Mouse (Mus musculus): Measurements from ENCODE around the gene Evpl.

The Evpl gene

DNA sequence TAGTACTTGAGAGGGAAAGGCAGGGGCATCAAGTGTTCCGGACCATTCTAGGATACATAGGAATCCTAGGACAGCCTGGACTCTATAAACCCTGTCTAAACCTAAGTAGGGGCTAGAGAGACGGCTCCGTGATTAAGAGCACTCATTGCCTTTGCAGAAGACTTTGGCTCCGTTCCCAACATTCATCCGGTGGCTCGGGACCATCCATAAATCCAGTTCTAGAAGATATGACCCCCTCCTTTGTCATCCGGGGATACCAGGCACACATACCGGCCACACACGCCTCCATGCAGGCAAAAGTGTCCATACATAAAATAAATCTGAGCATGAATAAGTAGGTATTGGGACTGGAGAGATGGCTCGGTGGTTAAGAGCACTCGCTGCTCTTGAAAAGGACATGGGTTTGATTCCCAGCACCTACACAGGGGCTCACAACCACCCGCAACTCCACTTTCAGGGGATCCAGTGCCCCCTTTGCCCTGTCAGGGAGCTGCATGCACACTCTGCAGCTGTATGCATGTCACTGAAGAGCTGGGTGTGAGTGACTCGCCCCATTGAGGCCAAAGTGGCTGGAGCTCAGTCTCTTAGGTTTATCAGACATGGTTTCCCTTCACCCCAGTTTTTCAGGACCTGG, 23.9 kb downstream of the Evpl start:
- no peak for DNase-seq (ENCODE audit: low spot score in 2 of 2)

DNA sequence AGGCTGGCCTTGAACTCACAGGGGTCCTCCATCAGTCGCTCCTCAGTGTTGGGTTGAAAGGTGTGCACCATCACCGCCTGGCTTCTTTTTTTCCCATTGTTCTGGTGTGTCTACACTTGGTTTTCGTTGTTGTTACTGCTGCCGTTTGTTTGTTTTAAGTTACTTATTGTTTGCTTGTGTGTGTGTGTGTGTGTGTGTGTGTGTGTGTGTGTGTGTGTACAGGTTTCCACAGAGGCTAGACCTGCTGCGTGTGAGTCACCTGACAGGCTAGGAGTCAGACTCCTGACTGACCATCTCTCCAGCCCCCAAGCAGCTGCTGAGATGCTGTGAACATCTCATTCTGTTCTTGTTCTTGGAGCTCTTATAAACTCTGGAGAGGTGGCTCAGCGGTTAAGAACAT, 25.0 kb downstream of the Evpl start:
- DNase-seq (ENCODE audit: low spot score in 2 of 2), result no peak

DNA sequence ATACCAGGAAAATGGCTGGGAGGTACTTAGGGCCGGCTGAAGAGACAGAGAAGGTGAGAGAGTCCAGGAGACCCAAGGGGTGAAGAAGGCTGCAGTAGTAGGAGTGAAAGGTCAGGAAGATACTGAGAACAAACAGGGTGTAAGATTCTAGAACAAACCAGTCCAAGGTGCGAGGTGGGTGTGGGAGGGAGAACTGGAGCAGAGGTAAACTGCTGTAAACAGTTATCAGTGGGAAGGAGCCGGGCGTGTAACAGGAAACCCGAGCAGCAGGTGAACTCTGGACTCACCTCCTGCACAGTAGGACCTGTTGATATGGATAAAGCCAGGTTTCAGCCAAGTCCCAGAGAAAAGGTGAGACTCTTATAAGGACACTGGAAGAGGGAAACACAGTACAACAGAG, 27.2 kb downstream of the Evpl start:
- DNase-seq (ENCODE audit: low spot score in 2 of 2), result no peak

- DNase-seq (ENCODE audit: low spot score in 2 of 2), result no peak
Observed at GRCm38 (mm10) chr11:116209257-116209656, 28.6 kb downstream of the Evpl start.

GRCm38 (mm10) chr11:116208660-116209059, 29.2 kb downstream of the Evpl start:
- DNase-seq (ENCODE audit: low spot score in 2 of 2), result no peak

DNA sequence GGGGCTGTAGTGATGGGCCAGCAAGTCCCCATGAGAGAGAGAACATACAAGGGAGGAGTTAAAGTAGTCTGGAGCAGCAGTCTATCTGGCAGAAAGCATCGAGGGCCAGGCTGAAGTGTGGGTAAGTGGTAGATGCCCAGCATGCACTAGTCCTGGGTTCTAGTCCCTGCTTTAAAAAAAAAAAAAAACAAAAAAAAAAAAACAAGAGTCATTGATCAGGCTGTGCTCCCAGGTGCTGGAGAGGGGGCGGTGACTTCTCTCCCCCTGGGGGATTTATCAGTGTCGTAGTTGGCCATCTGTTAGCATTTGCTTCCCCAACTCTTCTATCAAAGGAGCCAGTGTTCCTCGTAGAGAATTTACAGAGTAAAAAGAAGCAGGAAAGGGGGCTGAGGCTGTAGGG, 31.2 kb downstream of the Evpl start:
- DNase-seq (ENCODE audit: low spot score in 2 of 2), result no peak

GRCm38 (mm10) chr11:116203150-116203549, 34.7 kb downstream of the Evpl start:
- no peak for DNase-seq (ENCODE audit: low spot score in 2 of 2)

GRCm38 (mm10) chr11:116201151-116201550, 36.7 kb downstream of the Evpl start:
- no peak for DNase-seq (ENCODE audit: low spot score in 2 of 2)

GRCm38 (mm10) chr11:116198639-116199531, 39.0 kb downstream of the Evpl start, which contains the start of the genes Ten1 and Acox1:
Gene Ten1, plus strand, starts transcription at chr11:116198855.
Gene Acox1, minus strand, starts transcription at chr11:116199045.
- DNase-seq (ENCODE audit: low spot score in 2 of 2), result peak; percentile 94 to 97

- DNase-seq (ENCODE audit: low spot score in 2 of 2), result peak in 1 of 2 experiments; percentile 19
Observed at GRCm38 (mm10) chr11:116198132-116198531, 39.7 kb downstream of the Evpl start.

GRCm38 (mm10) chr11:116197584-116197906, 40.3 kb downstream of the Evpl start:
- no peak for DNase-seq (ENCODE audit: low spot score in 2 of 2)

- no peak for DNase-seq (ENCODE audit: low spot score in 2 of 2)
Observed at GRCm38 (mm10) chr11:116196866-116197583, 40.9 kb downstream of the Evpl start.

- no peak for DNase-seq (ENCODE audit: low spot score in 2 of 2)
Observed at GRCm38 (mm10) chr11:116196336-116196735, 41.5 kb downstream of the Evpl start.

DNA sequence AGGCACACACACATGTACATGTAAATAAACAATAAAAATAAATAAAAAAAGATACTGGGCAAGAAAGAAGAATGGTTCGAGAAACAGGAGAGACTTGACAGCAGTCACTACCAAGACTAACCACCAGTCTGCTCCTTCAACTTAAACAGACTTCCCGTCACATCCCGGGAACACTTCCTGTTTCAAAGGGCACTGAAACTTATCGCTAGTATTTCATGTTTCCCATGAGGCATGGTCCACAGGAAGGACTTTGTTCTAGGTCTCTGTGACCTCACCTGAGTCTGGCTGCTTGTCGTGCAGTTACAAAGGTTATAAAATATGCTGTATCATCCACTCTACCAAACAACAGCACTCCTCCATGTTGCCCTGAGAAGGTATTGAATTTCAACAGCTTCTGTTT, 42.6 kb downstream of the Evpl start:
- DNase-seq (ENCODE audit: low spot score in 2 of 2), result no peak

GRCm38 (mm10) chr11:116194619-116195018, 43.3 kb downstream of the Evpl start:
- DNase-seq (ENCODE audit: low spot score in 2 of 2), result no peak

DNA sequence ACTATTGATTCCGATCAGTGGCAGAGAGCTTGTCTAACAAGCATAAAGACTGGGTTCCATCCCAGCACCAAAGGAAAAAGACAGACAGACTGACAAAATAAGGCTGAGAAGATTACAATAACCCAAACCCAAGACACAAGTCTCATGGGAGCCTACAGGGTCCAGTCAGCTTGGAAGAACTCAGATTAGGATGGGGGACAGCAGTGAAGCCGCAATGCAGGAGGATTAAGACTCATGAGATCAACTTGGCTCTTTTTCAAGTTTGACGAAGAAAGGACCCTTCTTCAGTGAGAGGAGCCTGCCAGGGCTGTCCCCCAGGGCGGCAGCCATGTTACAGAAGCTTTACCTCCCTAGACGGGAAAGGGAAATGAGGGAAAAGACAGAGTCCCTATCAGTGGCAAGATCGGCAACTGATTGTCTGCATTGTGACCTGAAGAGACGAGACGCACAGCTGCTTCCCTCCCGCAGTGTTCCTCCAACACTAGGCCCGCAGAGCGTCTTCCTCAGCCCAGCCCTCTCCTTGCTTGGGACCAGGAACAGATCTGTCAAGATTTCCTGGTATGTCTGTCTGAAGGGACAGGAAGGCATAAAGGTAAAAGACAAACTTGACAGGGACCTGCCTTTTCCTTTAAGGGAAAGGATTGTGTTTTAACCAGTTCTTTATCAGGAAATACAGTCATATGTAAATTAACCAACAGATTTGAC, 50.5 kb downstream of the Evpl start:
- DNase-seq (ENCODE audit: low spot score in 2 of 2), result no peak

DNA sequence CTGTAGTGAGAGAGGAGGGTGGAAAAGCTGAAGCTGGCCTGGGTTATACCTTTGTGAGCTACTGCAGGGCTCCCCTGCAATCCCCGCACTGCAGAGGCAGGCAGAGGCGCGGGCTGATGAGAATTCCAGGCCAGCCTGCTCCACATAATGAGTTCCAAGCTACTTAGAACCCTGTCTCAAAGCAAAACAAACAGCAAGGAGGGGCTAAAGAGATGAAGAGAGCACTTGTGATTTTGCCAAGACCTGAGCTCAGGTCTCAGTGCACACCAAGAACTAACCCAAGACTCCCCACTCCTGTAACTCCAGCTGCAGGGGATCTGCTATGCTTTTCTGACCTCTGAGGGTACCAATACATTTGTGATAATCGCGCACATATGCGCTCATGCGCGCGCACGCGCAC, 51.5 kb downstream of the Evpl start:
- DNase-seq (ENCODE audit: low spot score in 2 of 2), result no peak

- DNase-seq (ENCODE audit: low spot score in 2 of 2), result peak in 1 of 2 experiments; percentile 21
Observed at GRCm38 (mm10) chr11:116185836-116186235, 52.0 kb downstream of the Evpl start.

GRCm38 (mm10) chr11:116178411-116179121, 59.3 kb downstream of the Evpl start:
- DNase-seq (ENCODE audit: low spot score in 2 of 2), result no peak

DNA sequence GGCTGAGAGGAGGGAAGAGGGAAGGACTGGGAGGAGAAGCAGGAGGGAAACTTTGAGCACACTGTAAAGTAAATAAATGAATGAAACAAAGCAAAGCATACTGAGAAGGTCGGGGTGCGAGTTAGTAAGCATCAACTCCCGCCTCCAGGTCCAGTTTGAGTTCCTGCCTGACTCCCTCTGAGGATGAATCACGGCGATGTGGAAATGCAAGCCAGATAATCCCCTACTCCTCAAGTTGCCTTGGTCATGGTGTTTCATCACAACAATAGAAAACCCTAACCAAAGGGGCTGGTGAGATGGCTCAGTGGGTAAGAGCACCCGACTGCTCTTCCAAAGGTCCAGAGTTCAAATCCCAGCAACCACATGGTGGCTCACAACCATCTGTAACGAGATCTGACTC, 61.9 kb downstream of the Evpl start:
- DNase-seq (ENCODE audit: low spot score in 2 of 2), result no peak

DNA sequence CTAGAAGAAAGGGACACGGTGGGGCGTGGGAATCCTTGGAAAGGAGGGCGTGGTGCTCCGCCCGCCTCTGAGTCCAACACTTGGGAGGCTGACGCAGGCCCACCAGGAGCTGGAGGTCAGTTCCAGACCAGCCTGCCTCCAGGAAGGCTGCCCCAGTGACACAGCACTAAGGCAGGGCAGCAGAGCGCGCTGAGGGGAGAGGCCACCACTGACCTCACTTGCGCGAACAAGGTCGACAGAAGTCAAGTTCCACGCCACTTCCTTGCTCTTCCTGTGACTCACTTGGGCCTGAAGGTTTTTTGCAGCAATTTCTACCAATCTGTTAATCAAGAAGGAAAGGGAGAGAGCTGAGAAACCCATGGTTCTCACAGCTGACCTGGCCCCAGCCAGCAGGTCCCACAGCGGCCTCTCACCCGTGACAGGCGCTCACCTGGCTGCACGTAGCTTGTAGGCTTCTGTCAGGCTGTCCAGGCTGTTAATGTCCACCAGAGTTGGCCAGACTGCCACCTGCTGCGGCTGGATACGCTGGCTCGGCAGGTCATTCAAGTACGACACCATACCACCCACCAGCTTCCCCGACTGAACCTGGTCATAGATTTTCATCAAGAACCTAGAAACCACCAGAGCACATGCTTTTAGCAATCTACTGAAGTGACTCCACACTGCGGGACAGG, 63.0 kb downstream of the Evpl start:
- no peak for DNase-seq (ENCODE audit: low spot score in 2 of 2)

Data from frontal cortex, postnatal 36 days (tissue).